Mouse (Mus musculus) adrenal gland, postnatal 14 days (tissue): ENCODE measurements around the gene Brms1. TPM values are rescaled to one million over a fixed set of nuclear protein-coding genes. Genes with fewer than 3 reads are reported as not detected.
"Not testable (repeated sequence)": the region's sequence is repeated elsewhere in the genome, so short reads cannot be mapped to it uniquely, and the experiment has no call there.

Source experiments
- DNase-seq: peaks from one replicate; pipeline ENCODE4 v3.0.0; 2021; ENCODE audit warnings: mixed read lengths
- total RNA-seq: library from RNA; stranded (reverse); gene quantifications from 2 replicates; pipeline ENCODE4 v1.2.3, GENCODE M21; 2021

Brms1 gene
- total RNA-seq, 1 experiment from 2014 or later = 23.9 TPM

- DNase-seq = no peak
Measured at GRCm38 (mm10) chr19:5065104-5065503, 23.9 kb downstream of the Brms1 start.

GRCm38 (mm10) chr19:5067040-5067799, 26.1 kb downstream of the Brms1 start:
- no peak for DNase-seq

GRCm38 (mm10) chr19:5067867-5068569, 26.9 kb downstream of the Brms1 start, which contains the start of gene Cd248:
Gene Cd248 (plus strand): TSS chr19:5068078.
- peak; percentile 78 for DNase-seq

GRCm38 (mm10) chr19:5068570-5069234, 27.5 kb downstream of the Brms1 start:
- DNase-seq = no peak

GRCm38 (mm10) chr19:5069486-5069885, 28.3 kb downstream of the Brms1 start:
- no peak for DNase-seq

GRCm38 (mm10) chr19:5069978-5070377, 28.8 kb downstream of the Brms1 start:
- no peak for DNase-seq

- DNase-seq = no peak
Measured at GRCm38 (mm10) chr19:5071077-5071476, 29.9 kb downstream of the Brms1 start.

GRCm38 (mm10) chr19:5071545-5072369, 30.6 kb downstream of the Brms1 start:
- peak; percentile 85 for DNase-seq

GRCm38 (mm10) chr19:5072389-5073019, 31.4 kb downstream of the Brms1 start:
- DNase-seq = no peak

- DNase-seq = peak; percentile 67
Measured at GRCm38 (mm10) chr19:5073028-5073427, 31.9 kb downstream of the Brms1 start.

GRCm38 (mm10) chr19:5073518-5073917, 32.4 kb downstream of the Brms1 start:
- DNase-seq = no peak

- no peak for DNase-seq
Measured at GRCm38 (mm10) chr19:5079279-5079678, 38.1 kb downstream of the Brms1 start.

- DNase-seq = no peak
Measured at GRCm38 (mm10) chr19:5082005-5082404, 40.9 kb downstream of the Brms1 start.

GRCm38 (mm10) chr19:5082596-5082995, 41.4 kb downstream of the Brms1 start:
- no peak for DNase-seq

GRCm38 (mm10) chr19:5083961-5084833, 43.0 kb downstream of the Brms1 start:
- no peak for DNase-seq

GRCm38 (mm10) chr19:5084834-5085144, 43.6 kb downstream of the Brms1 start:
- no peak for DNase-seq

- DNase-seq = peak; percentile 73
Measured at GRCm38 (mm10) chr19:5085145-5085863, 44.1 kb downstream of the Brms1 start, which contains the start of gene Tmem151a. Gene Tmem151a (minus strand): TSS chr19:5085531.

- not testable (repeated sequence) for DNase-seq
Measured at GRCm38 (mm10) chr19:5086533-5086932, 45.4 kb downstream of the Brms1 start.

GRCm38 (mm10) chr19:5087884-5088728, 47.0 kb downstream of the Brms1 start, which contains the start of gene Yif1a:
Gene Yif1a (plus strand): TSS chr19:5088538.
- peak; percentile 97 for DNase-seq
